Mouse (Mus musculus): ENCODE results near the gene Pla1a.

- TF ChIP-seq EP300 (IDR thresholded peaks at IDR 0.05; ENCODE audit: low read depth) (no peak), CTCF (IDR thresholded peaks at IDR 0.05; ENCODE audit: low read depth) (no peak)
Measured at GRCm38 (mm10) chr16:38445576-38445975, 12.6 kb upstream of the Pla1a start.

Measured in liver, postnatal 0 days (tissue).